Mouse (Mus musculus) heart, postnatal 4 days (tissue): ENCODE measurements around the gene Pitx3. TPM values are rescaled to one million over a fixed set of nuclear protein-coding genes. Genes with fewer than 3 reads are reported as not detected.

ENCODE experiments used
- total RNA-seq, 2 experiments: library from RNA; stranded (reverse); gene quantifications; 2 replicates each; pipeline ENCODE4 v1.2.3; 2021

Pitx3 gene
- total RNA-seq, 2 experiments from 2014 or later, result not detected

Other genes with a start within 250 kb of the Pitx3 start
- 10 to 100 TPM; 14.8 to 16.9 TPM for gene Armh3, start 149.8 kb downstream of the Pitx3 start, total RNA-seq
- gene Hps6, start 144.8 kb downstream of the Pitx3 start, total RNA-seq, result 1 to 10 TPM; 5.6 to 5.8 TPM
- gene Pprc1, start 103.4 kb downstream of the Pitx3 start, total RNA-seq, result 10 to 100 TPM; 31.4 to 35.1 TPM
- gene Ldb1, start 103.1 kb downstream of the Pitx3 start, total RNA-seq, result 10 to 100 TPM; 76.3 to 81.5 TPM
- gene Nolc1, start 72.5 kb downstream of the Pitx3 start, total RNA-seq, result 10 to 100 TPM; 31.4 to 32.0 TPM
- not detected for gene Elovl3, start 16.4 kb downstream of the Pitx3 start, total RNA-seq
- gene Gbf1, start 4.2 kb upstream of the Pitx3 start, total RNA-seq, result 10 to 100 TPM; 57.6 to 58.3 TPM
- gene Nfkb2, start 156.0 kb upstream of the Pitx3 start, total RNA-seq, result 10 to 100 TPM; 15.1 to 15.2 TPM
- gene Psd, start 178.8 kb upstream of the Pitx3 start, total RNA-seq, result 1 to 10 TPM; 1.7 to 2.1 TPM
- 1 to 10 TPM; 5.5 to 7.2 TPM for gene Fbxl15, start 179.9 kb upstream of the Pitx3 start, total RNA-seq
- 100 to 1,000 TPM in 1 of 2 experiments, 10 to 100 TPM in 1; 98.8 to 108 TPM for gene Cuedc2, start 190.4 kb upstream of the Pitx3 start, total RNA-seq
- gene Mfsd13a, start 192.8 kb upstream of the Pitx3 start, total RNA-seq, result 1 to 10 TPM; 3.1 to 4.2 TPM
- under 1 TPM in 1 of 2 experiments, not detected in 1; 0.18 TPM for gene 2310034G01Rik, start 202.0 kb upstream of the Pitx3 start, total RNA-seq
- gene Actr1a, start 247.4 kb upstream of the Pitx3 start, total RNA-seq, result 100 to 1,000 TPM; 126 to 130 TPM
- 10 to 100 TPM; 17.0 to 19.1 TPM for gene Sufu, start 248.6 kb upstream of the Pitx3 start, total RNA-seq